Mouse (Mus musculus) spleen, adult 2 months (tissue): ENCODE measurements around the gene Acacb. TPM values are rescaled to one million over a fixed set of nuclear protein-coding genes. Genes with fewer than 3 reads are reported as not detected.

Experiments used
- DNase-seq, 2 experiments: peaks; one replicate each; pipeline versions ENCODE4 v3.0.0 to v3.0.0-alpha.2; 2012 to 2021; ENCODE audit warnings: low spot score in 2 of 2, low read depth in 1 of 2
- H3K27ac ChIP-seq: fragments of 200-500 bp; 2 replicates; pipeline ENCODE4 v1.5.1; 2012; ENCODE audit warnings: low read length, inconsistent platforms; ENCODE audit not compliant: insufficient read depth
- H3K27me3 ChIP-seq: fragments of 200-500 bp; 2 replicates; pipeline ENCODE4 v1.6.1; 2012; ENCODE audit warnings: mild to moderate bottlenecking, moderate library complexity, low read length, inconsistent platforms; ENCODE audit not compliant: control insufficient read depth, insufficient read depth
- H3K36me3 ChIP-seq: fragments of 200-500 bp; 2 replicates; pipeline ENCODE4 v1.6.1; 2012; ENCODE audit warnings: mild to moderate bottlenecking, low read length, inconsistent platforms; ENCODE audit not compliant: control insufficient read depth, insufficient read depth
- H3K4me1 ChIP-seq: fragments of 200-500 bp; 2 replicates; pipeline ENCODE4 v1.6.1; 2011; ENCODE audit warnings: inconsistent platforms; ENCODE audit not compliant: control insufficient read depth, insufficient read depth, insufficient read length
- H3K4me3 ChIP-seq: fragments of 200-500 bp; 2 replicates; pipeline ENCODE4 v1.5.1; 2011; ENCODE audit warnings: mild to moderate bottlenecking, inconsistent platforms; ENCODE audit not compliant: insufficient read depth, insufficient read length; ENCODE audit errors: extremely low read depth
- CTCF ChIP-seq: fragments of 200-500 bp; IDR thresholded peaks from 2 replicates; pipeline ENCODE4 v1.5.1; 2011; ENCODE audit warnings: mild to moderate bottlenecking, inconsistent platforms; ENCODE audit not compliant: insufficient read depth, insufficient read length, insufficient replicate concordance; ENCODE audit errors: extremely low read depth
- POLR2A ChIP-seq: fragments of 200-500 bp; IDR thresholded peaks from 2 replicates; pipeline ENCODE4 v1.6.1; 2011; ENCODE audit warnings: low read depth, low read length, inconsistent platforms
- WGBS: fragments of 180-500 bp; shearing (Covaris S2); methylation state at CpG from one replicate; pipeline ENCODE4 v1.1.7; 2018; 5-methylcytosine and 5-hydroxymethylcytosine counted together
- polyA plus RNA-seq: library from polyadenylated mRNA; depleted of rRNA; stranded (reverse); fragments of >200 nt; gene quantifications from 2 replicates; pipeline ENCODE4 v1.2.3, GENCODE M21; 2012

Acacb gene
- polyA plus RNA-seq, 1 experiment, result 9.3 TPM

- no peaks in the 10 kb centered on the region for H3K36me3 ChIP-seq
- H3K27ac ChIP-seq, result no peak overlapping the region
- DNase-seq, result no peak
- TF ChIP-seq CTCF (no peak), POLR2A (no peak)
- no peak overlapping the region for H3K4me3 ChIP-seq
- H3K27me3 ChIP-seq, result no peaks in the 10 kb centered on the region
- H3K4me1 ChIP-seq, result no peaks in the 10 kb centered on the region
- 90% methylated on average over 2 of the region's 2 CpGs for WGBS
Observed at GRCm38 (mm10) chr5:114187108-114187507, 40.8 kb downstream of the Acacb start.

- Histone ChIP-seq H3K4me1 (no peaks in the 10 kb centered on the region), H3K27ac (no peak overlapping the region), H3K4me3 (no peak overlapping the region), H3K27me3 (no peaks in the 10 kb centered on the region), H3K36me3 (no peaks in the 10 kb centered on the region)
- no peak for TF ChIP-seq POLR2A
- TF ChIP-seq CTCF, result no peak
- WGBS, result 81% methylated on average over 12 of the region's 12 CpGs
- no peak for DNase-seq
Observed at GRCm38 (mm10) chr5:114188900-114189464, 42.6 kb downstream of the Acacb start.

- DNase-seq, result peak in 1 of 2 experiments; percentile 28
- 60% methylated on average over 11 of the region's 11 CpGs for WGBS
Observed at GRCm38 (mm10) chr5:114194161-114194560, 47.8 kb downstream of the Acacb start.

GRCm38 (mm10) chr5:114199116-114199777 is 52.9 kb downstream of the Acacb start:
- Histone ChIP-seq H3K4me1 (no peaks in the 10 kb centered on the region), H3K36me3 (no peaks in the 10 kb centered on the region), H3K27me3 (no peaks in the 10 kb centered on the region), H3K27ac (peak overlapping the region; percentile 12; the same call in 1 of the 2 replicates), H3K4me3 (no peak overlapping the region)
- TF ChIP-seq POLR2A, result no peak
- 2% methylated on average over 13 of the region's 13 CpGs for WGBS
- peak; percentile 14 to 47 for DNase-seq

More at GRCm38 (mm10) chr5:114194161-114194560, 47.8 kb downstream of the Acacb start:
- H3K36me3 ChIP-seq, result no peaks in the 10 kb centered on the region
- no peaks in the 10 kb centered on the region for H3K4me1 ChIP-seq
- no peaks in the 10 kb centered on the region for H3K27me3 ChIP-seq
- no peak overlapping the region for H3K27ac ChIP-seq
- TF ChIP-seq POLR2A, result no peak
- no peak overlapping the region for H3K4me3 ChIP-seq

- Histone ChIP-seq H3K4me3 (no peak overlapping the region), H3K27ac (no peak overlapping the region), H3K36me3 (no peaks in the 10 kb centered on the region), H3K27me3 (no peaks in the 10 kb centered on the region), H3K4me1 (no peaks in the 10 kb centered on the region)
- DNase-seq, result no peak
- TF ChIP-seq POLR2A (no peak), CTCF (no peak)
- 88% methylated on average over 2 of the region's 2 CpGs for whole genome bisulfite sequencing
Observed at GRCm38 (mm10) chr5:114206158-114206557, 59.8 kb downstream of the Acacb start.

GRCm38 (mm10) chr5:114213183-114213582 is 66.8 kb downstream of the Acacb start:
- no peak overlapping the region for H3K4me3 ChIP-seq
- DNase-seq, result peak in 1 of 2 experiments; percentile 31
- no peaks in the 10 kb centered on the region for H3K27me3 ChIP-seq
- 21% methylated on average over 10 of the region's 10 CpGs for WGBS
- TF ChIP-seq CTCF (no peak), POLR2A (no peak)
- H3K4me1 ChIP-seq, result no peaks in the 10 kb centered on the region
- H3K36me3 ChIP-seq, result no peaks in the 10 kb centered on the region
- no peak overlapping the region for H3K27ac ChIP-seq

GRCm38 (mm10) chr5:114218771-114219170 is 72.4 kb downstream of the Acacb start:
- Histone ChIP-seq H3K36me3 (no peaks in the 10 kb centered on the region), H3K4me3 (no peak overlapping the region), H3K27me3 (no peaks in the 10 kb centered on the region), H3K27ac (no peak overlapping the region), H3K4me1 (no peaks in the 10 kb centered on the region)
- TF ChIP-seq POLR2A (no peak), CTCF (no peak)
- WGBS, result 88% methylated on average over 14 of the region's 14 CpGs
- DNase-seq, result no peak
